Mouse (Mus musculus): ENCODE data around the gene BC048562. TPM values are rescaled to one million over a fixed set of nuclear protein-coding genes. Genes with fewer than 3 reads are reported as not detected.

BC048562 gene
- polyA plus RNA-seq, 1 experiment from 2014 or later: not detected

DNA sequence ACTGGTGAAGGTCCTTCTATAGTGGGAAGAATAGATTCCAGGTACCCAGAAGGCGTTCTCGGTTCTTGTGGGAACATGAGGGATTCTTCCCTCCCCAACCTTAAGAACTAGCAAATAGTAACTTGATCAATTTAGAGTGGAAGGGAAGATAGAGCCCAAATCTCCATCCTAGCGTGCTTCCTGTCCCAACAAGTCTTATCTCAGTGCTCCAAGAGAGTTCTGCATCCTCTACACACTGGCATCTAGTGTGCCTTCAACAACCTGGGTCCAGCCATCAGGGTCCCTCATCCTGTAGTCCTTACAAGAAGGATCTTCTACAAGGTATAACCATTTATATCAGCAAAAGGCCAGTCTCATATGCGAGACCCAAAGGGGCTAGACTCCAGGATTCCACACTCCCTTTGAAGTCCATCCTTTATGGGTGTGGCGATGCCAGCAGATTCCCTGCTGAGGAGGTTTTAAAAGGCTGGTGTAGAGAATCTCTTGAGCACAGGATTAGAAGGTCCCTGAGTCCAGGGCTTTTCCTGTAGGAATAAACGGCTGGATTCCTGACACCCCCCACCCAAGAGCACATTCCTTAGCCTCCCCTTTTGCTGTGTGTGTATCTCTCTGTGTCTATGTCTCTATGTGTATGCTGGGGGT lies 15.4 kb downstream of the BC048562 start:
- Histone ChIP-seq H3K4me3 (replicated peaks) (peak overlapping the region; percentile 53), H3K27me3 (0 out of 2 replicates have a peak, but pooled peaks cover 3% of the 10 kb centered on the region), H3K4me2 (peak overlapping the region; percentile 84), H3K4me1 (peaks cover 46% of the 10 kb centered on the region), H3K9ac (peak overlapping the region; percentile 66), H3K36me3 (replicated peaks) (peaks cover 19% of the 10 kb centered on the region), H3K9me3 (no peaks in the 10 kb centered on the region), H3K27ac (peak overlapping the region; percentile 95)
- no peak for ATAC-seq (ENCODE audit: low FRiP score)
- WGBS: 46% methylated on average over 6 of the region's 6 CpGs

DNA sequence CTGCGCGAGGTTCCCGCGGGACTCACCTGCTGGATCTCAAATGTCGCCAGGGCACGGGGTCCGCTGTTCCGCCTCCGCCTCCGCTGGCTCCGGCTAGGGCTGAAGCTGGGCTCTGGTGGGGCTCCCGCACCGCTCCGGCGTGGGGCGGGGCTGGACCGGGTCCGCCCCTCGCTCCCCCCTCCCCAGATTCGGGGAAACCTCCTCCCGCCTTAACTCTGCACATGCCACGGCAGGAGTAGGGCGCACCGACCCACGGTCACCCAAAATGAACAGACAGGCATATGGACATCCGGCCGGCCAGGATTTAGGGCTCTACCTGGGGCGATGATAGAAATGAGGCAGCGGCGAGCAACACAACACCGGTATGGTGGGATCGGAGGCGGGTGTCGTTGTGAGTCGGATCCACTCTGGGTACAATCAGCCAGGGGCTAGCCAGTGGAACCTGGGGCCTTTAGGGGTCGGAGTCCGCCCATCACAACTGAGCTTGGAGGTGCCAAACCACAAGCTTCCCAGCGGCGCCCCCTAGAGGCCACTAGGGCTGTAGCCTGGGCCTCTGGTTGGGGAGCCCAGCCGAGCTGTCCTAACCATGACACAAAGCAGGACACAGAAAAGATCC lies 16.1 kb downstream of the BC048562 start:
- ATAC-seq (ENCODE audit: low FRiP score): peak; percentile 83
- peak overlapping the region; percentile 84 for H3K4me2 ChIP-seq
- no peaks in the 10 kb centered on the region for H3K9me3 ChIP-seq
- 0 out of 2 replicates have a peak, but pooled peaks cover 3% of the 10 kb centered on the region for H3K27me3 ChIP-seq
- H3K4me3 ChIP-seq (replicated peaks): peak overlapping the region; percentile 53
- peak overlapping the region; percentile 95 for H3K27ac ChIP-seq
- H3K9ac ChIP-seq: peak overlapping the region; percentile 66
- H3K36me3 ChIP-seq (replicated peaks): peaks cover 18% of the 10 kb centered on the region
- peaks cover 46% of the 10 kb centered on the region for H3K4me1 ChIP-seq
- WGBS: under 1% methylated on average over 40 of the region's 40 CpGs

DNA sequence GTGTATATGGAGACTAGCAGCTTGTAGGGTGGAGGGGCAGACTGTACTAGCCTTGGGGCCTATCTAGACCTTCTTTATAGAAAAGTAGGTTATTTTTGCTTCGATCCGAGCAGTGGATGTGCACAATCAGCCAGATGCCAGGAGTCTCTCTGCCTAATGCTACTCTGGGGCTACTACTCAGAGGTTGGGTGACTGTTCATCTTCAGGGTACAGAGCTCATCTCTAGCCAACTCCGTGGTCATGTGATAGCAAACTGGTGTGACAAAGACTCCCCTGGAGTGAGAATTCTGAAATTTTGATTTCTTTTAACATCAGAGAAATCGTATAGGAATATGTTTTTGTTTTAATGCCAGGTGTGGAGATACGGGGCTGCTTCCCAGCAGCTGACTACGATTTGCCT lies 16.6 kb downstream of the BC048562 start:
- H3K27me3 ChIP-seq: 0 out of 2 replicates have a peak, but pooled peaks cover 3% of the 10 kb centered on the region

DNA sequence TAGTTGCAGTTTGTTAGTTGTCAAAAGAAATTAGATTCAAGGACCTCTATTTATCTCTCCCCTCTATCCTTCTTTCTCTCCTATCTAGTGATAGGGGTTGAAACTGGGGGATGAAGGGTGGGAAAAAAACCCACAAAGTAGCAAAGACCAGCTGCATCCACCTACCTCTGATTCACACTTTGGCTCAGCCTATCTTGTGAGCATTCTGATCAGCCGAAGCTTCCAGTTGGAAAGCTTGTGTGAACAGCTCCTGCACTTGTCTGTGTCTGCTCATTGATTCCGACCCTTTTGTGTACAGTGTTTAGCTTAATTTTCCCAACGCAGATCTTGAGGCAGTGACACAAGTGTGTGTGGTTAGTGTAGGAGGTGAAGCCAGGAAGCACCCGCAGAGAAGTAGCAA lies 17.2 kb downstream of the BC048562 start:
- Histone ChIP-seq H3K4me1 (peaks cover 46% of the 10 kb centered on the region), H3K27ac (no peak overlapping the region), H3K27me3 (0 out of 2 replicates have a peak, but pooled peaks cover 3% of the 10 kb centered on the region), H3K4me3 (replicated peaks) (no peak overlapping the region), H3K9ac (no peak overlapping the region), H3K36me3 (replicated peaks) (peaks cover 7% of the 10 kb centered on the region), H3K4me2 (peak overlapping the region; percentile 84; the same call in 1 of the 2 replicates), H3K9me3 (no peaks in the 10 kb centered on the region)
- 81% methylated on average over 4 of the region's 4 CpGs for WGBS
- ATAC-seq (ENCODE audit: low FRiP score): no peak

More for the DNA sequence above, 16.6 kb downstream of the BC048562 start:
- peak overlapping the region; percentile 84 for H3K4me2 ChIP-seq
- peak overlapping the region; percentile 95 for H3K27ac ChIP-seq
- H3K4me1 ChIP-seq: peaks cover 46% of the 10 kb centered on the region
- H3K9me3 ChIP-seq: no peaks in the 10 kb centered on the region
- peak overlapping the region; percentile 53 for H3K4me3 ChIP-seq (replicated peaks)
- peak overlapping the region; percentile 66; the same call in 1 of the 2 replicates for H3K9ac ChIP-seq
- peaks cover 13% of the 10 kb centered on the region for H3K36me3 ChIP-seq (replicated peaks)
- WGBS: 47% methylated on average over 6 of the region's 6 CpGs
- ATAC-seq (ENCODE audit: low FRiP score): peak; percentile 6; the same call in 1 of the 2 replicates

DNA sequence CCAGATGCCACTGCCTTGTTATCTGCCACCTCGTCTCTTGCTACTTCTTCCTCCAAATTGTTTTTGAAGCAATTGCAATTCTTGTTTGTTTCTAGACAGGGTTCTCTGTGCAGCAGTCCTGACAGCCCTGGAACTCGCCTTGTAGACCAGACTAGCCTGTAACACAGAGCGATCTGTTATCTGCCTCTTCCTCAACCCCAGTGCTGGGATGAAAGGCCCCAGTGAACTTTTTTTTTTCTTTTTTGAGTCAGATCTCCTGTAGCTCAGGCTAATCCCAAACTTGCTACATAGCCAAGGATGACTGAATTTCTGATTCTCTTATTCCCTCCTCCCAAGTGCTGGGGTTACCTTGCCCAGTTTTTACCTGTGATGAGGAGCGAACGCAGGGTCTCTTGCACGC lies 18.1 kb downstream of the BC048562 start:
- ATAC-seq (ENCODE audit: low FRiP score): no peak
- H3K9me3 ChIP-seq: no peaks in the 10 kb centered on the region
- WGBS: 86% methylated on average over 6 of the region's 6 CpGs
- H3K9ac ChIP-seq: no peak overlapping the region
- H3K4me1 ChIP-seq: peaks cover 37% of the 10 kb centered on the region
- H3K4me3 ChIP-seq (replicated peaks): no peak overlapping the region
- H3K27me3 ChIP-seq: 0 out of 2 replicates have a peak, but pooled peaks cover 10% of the 10 kb centered on the region
- no peaks in the 10 kb centered on the region for H3K36me3 ChIP-seq (replicated peaks)
- H3K4me2 ChIP-seq: no peak overlapping the region
- H3K27ac ChIP-seq: no peak overlapping the region

DNA sequence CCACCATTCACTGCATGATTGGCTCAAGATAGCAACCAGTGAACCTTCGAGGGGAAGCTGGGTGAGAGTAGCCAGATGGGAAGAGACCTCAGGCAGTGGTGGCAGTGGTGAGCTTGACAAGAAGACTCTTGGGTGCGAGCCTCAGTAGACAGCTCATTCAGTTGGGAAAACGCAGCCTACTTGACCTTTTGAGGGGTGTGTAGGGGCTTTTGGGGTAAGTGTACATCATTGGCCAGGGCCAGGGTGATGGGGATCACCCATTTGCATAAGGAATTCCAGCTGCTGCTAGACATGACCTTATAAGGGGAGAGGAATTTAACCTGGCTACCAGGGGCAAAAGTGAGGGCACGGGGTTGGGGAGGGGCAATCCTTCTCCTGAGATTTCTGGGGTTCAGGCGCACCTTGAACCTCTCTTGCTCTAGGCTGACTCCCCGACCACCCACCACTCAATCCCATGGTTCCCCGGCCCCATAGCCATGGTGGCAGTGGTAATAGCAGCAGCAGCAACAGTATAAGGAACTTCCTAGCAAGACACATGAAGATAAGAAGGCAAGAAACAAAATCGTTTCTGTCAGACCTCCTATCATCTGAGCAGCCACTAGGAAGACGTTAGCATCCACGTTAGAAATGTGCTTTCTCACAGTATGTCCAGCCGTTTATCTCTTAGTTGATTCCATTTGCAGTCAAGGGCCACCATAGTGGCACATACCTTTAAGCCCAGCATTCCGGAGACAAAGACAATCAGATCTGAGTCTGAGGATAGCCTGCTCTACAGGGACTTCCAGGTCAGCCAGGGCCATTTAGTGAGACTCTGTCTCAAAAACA lies 19.7 kb downstream of the BC048562 start:
- Histone ChIP-seq H3K9ac (no peak overlapping the region), H3K27me3 (0 out of 2 replicates have a peak, but pooled peaks cover 11% of the 10 kb centered on the region), H3K36me3 (replicated peaks) (no peaks in the 10 kb centered on the region), H3K4me3 (replicated peaks) (no peak overlapping the region), H3K27ac (no peak overlapping the region), H3K9me3 (no peaks in the 10 kb centered on the region), H3K4me1 (peaks cover 23% of the 10 kb centered on the region), H3K4me2 (no peak overlapping the region)
- WGBS: 81% methylated on average over 12 of the region's 12 CpGs
- no peak for ATAC-seq (ENCODE audit: low FRiP score)

DNA sequence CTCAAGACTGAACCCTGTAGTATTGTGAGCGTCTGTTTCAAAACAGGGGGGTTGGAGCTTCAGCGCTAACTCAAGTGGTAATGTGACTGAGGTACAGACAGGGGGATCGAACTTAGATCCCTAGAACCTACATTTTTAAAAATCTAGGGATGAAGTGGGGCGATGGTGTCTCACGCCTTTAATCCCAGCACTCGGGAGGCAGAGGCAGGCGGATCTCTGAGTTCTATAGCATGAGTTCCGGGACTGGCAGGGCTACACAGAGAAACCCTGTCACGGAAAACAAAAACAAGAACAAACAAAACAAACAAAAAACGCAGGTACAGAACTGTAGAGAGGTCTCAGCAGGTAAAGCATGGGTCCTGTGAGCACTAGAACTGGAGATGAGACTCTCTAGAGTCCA lies 20.7 kb downstream of the BC048562 start:
- no peaks in the 10 kb centered on the region for H3K9me3 ChIP-seq
- 88% methylated on average over 10 of the region's 10 CpGs for WGBS
- peaks cover 23% of the 10 kb centered on the region for H3K4me1 ChIP-seq

DNA sequence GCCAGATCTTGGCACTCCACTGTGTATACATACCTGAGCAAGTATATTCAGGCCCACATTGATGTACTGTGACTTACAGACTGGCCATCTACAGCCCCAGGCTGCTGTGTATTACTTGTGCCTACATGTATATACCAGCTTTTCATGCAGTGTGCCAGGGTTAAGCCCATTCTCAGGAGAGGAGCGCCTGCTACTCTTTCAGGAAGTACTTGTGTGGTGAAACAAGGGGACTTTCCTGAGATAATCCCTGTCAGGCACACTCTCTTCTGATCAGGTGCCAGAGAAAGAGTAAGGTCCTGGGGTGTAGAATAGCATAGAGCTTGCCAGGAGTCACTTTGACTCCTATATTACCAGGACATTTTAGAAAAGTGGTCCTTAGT lies 23.6 kb downstream of the BC048562 start:
- H3K9ac ChIP-seq: no peak overlapping the region
- H3K9me3 ChIP-seq: no peaks in the 10 kb centered on the region
- peaks cover 20% of the 10 kb centered on the region for H3K36me3 ChIP-seq (replicated peaks)
- peak overlapping the region; percentile 82; the same call in 1 of the 2 replicates for H3K27ac ChIP-seq
- H3K4me2 ChIP-seq: peak overlapping the region; percentile 87
- WGBS: 90% methylated on average over 1 of the region's 1 CpGs
- H3K4me1 ChIP-seq: peaks cover 13% of the 10 kb centered on the region
- peak overlapping the region; percentile 95 for H3K4me3 ChIP-seq (replicated peaks)
- H3K27me3 ChIP-seq: 0 out of 2 replicates have a peak, but pooled peaks cover 11% of the 10 kb centered on the region
- no peak for ATAC-seq (ENCODE audit: low FRiP score)

More for the DNA sequence above, 20.7 kb downstream of the BC048562 start:
- H3K36me3 ChIP-seq (replicated peaks): no peaks in the 10 kb centered on the region
- ATAC-seq (ENCODE audit: low FRiP score): no peak
- no peak overlapping the region for H3K27ac ChIP-seq
- H3K4me2 ChIP-seq: no peak overlapping the region
- no peak overlapping the region for H3K9ac ChIP-seq
- H3K4me3 ChIP-seq (replicated peaks): no peak overlapping the region
- 0 out of 2 replicates have a peak, but pooled peaks cover 11% of the 10 kb centered on the region for H3K27me3 ChIP-seq

DNA sequence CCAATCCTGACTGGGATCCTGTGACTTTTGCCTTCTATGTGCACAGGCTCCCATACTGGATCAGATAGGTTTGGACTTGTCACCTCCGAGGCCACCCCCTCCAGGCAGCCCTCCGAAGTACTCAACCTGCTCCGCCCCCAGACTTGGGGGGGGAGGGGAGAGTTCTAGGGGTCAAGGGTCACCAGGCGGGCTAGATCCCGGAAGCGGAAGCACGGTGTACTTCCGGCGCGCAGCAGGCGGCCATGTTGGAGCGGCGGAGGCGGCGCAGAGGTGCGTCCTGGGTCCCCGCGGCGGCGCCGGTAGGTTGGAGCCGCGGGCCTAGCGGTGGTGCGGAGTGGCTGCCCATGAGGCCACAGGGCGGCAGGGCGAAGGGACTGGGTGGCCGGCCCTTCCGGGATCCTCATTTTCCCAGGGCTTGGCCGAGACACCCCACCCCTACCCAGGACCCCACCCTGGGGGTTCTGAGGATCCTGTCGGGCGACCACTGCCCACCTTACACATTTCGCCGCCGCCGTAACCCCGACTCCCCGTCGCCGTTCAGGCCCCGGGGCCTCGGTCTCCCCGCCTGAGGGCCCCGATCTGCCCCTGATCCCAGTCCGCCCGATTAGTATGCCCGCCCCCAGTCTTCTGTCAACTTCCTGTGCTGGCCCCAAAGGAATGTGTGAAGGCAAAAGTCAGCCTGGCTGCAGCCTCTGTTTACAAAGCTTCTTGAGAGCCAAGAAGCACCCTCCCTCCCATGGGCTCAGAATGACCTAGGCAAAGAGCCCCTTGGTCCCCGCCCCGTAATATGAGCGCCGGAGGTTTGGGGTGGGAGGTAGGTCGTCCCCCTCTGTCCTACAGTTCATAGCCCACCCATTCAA lies 24.3 kb downstream of the BC048562 start, which contains the start of gene Ccdc71:
Ccdc71 (plus strand) TSS at position 209 of the 860 bp plus-strand sequence.
- no peaks in the 10 kb centered on the region for H3K9me3 ChIP-seq
- H3K4me3 ChIP-seq (replicated peaks): peak within 1 kb of the TSS; percentile 95
- H3K27ac ChIP-seq: peak within 1 kb of the TSS; percentile 82
- ATAC-seq (ENCODE audit: low FRiP score): peak; percentile 86
- WGBS: under 1% methylated on average over 51 of the region's 52 CpGs
- H3K9ac ChIP-seq: peak within 1 kb of the TSS; percentile 91
- peaks cover 26% of the 10 kb centered on the region for H3K36me3 ChIP-seq (replicated peaks)
- peaks cover 13% of the 10 kb centered on the region for H3K4me1 ChIP-seq
- H3K27me3 ChIP-seq: 0 out of 2 replicates have a peak, but pooled peaks cover 11% of the 10 kb centered on the region
- H3K4me2 ChIP-seq: peak within 1 kb of the TSS; percentile 87

DNA sequence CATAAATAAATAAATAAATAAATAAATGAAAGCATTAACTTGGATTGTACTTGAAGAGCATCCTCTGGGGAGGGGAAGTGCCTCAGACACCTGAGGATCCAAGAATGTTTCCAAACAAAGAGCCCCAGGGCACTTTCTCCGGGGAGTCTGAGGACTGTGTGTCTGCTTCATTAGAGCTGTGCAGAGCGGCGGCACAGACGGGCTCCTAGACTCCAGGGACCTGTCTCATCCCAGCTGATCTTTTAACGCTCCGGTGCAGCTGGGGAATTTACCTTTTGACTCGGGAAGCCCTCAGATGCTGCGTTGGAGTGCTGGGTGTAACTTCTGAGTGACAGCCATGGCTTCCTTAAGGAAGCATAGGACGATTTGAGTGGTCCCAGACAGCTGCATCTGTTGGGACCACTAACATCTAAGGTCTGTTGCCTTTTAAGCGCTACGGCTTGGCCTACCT lies 24.9 kb downstream of the BC048562 start, which contains the start of gene Klhdc8b:
Klhdc8b (minus strand) TSS at position 401 of the 451 bp plus-strand sequence.
- ATAC-seq (ENCODE audit: low FRiP score): peak; percentile 30; the same call in 1 of the 2 replicates
- H3K9me3 ChIP-seq: no peaks in the 10 kb centered on the region
- WGBS: 28% methylated on average over 11 of the region's 11 CpGs

DNA sequence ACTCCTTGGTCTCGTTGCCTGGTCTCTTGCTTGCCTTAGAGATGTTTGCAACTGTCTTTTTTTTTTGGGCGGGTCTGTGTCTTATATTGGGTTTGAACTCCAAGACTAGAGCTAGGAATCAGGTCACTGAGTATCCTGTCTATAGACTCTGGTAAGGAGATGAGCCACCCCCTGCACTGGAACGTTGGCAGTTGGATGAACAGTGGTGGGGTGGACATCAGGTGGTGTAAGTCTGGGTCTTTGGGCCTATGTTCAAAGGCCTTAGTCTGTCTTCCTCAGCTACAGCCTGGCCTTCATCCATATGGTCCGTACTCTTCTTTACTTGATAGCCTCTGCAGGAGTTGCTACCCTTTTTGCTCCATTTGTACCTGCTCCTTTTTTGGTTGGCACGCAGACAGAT lies 25.4 kb downstream of the BC048562 start:
- no peak overlapping the region for H3K27ac ChIP-seq
- 0 out of 2 replicates have a peak, but pooled peaks cover 8% of the 10 kb centered on the region for H3K27me3 ChIP-seq
- peak overlapping the region; percentile 95 for H3K4me3 ChIP-seq (replicated peaks)
- peak overlapping the region; percentile 87 for H3K4me2 ChIP-seq
- ATAC-seq (ENCODE audit: low FRiP score): no peak
- no peak overlapping the region; the same call in 1 of the 2 replicates for H3K9ac ChIP-seq
- 88% methylated on average over 5 of the region's 5 CpGs for WGBS
- H3K9me3 ChIP-seq: no peaks in the 10 kb centered on the region
- H3K36me3 ChIP-seq (replicated peaks): peaks cover 37% of the 10 kb centered on the region
- peaks cover 13% of the 10 kb centered on the region for H3K4me1 ChIP-seq

More for the DNA sequence above, 24.9 kb downstream of the BC048562 start, which contains the start of gene Klhdc8b:
- Histone ChIP-seq H3K9ac (peak within 1 kb of the TSS; percentile 91), H3K4me3 (replicated peaks) (peak within 1 kb of the TSS; percentile 95), H3K27ac (peak within 1 kb of the TSS; percentile 82), H3K36me3 (replicated peaks) (peaks cover 33% of the 10 kb centered on the region), H3K4me1 (peaks cover 13% of the 10 kb centered on the region), H3K4me2 (peak within 1 kb of the TSS; percentile 87), H3K27me3 (0 out of 2 replicates have a peak, but pooled peaks cover 8% of the 10 kb centered on the region)
